Mouse (Mus musculus): ENCODE results near the gene Gm17334.

- TF ChIP-seq TBP (IDR thresholded peaks at IDR 0.05; ENCODE audit: low read depth, low read length) (no peak), UBTF (IDR thresholded peaks at IDR 0.05; ENCODE audit: borderline replicate concordance, insufficient read depth, low read depth, low read length) (no peak), POLR2A (IDR thresholded peaks at IDR 0.05; ENCODE audit: control insufficient read depth in 1 of 2, insufficient read depth in 1 of 2, low read depth in 1 of 2, low read length in 2 of 2, poor library complexity in 1 of 2) (no peak), EP300 (IDR thresholded peaks at IDR 0.05; ENCODE audit: low read depth in 1 of 2, low read length in 2 of 2) (no peak), CTCF (IDR thresholded peaks at IDR 0.05 in 2 of 3, conservative IDR thresholded peaks at IDR 0.05 in 1 of 3; ENCODE audit: control insufficient read depth in 1 of 3, insufficient read depth in 1 of 3, low read depth in 2 of 3, low read length in 3 of 3, poor library complexity in 1 of 3, severe bottlenecking in 1 of 3) (no peak), E2F4 (IDR thresholded peaks at IDR 0.05; ENCODE audit: borderline replicate concordance, low read depth, low read length) (no peak), TAL1 (IDR thresholded peaks at IDR 0.05; ENCODE audit: low read length) (no peak), MEF2A (IDR thresholded peaks at IDR 0.05; ENCODE audit: extremely low read depth, insufficient replicate concordance, low read depth, low read length, poor library complexity, severe bottlenecking) (no peak), USF1 (IDR thresholded peaks at IDR 0.05; ENCODE audit: low read depth, low read length) (no peak), BHLHE40 (IDR thresholded peaks at IDR 0.05; ENCODE audit: borderline replicate concordance, low read depth, low read length) (no peak), POLR2AphosphoS5 (IDR thresholded peaks at IDR 0.05; ENCODE audit: borderline replicate concordance, low read depth, low read length) (no peak), ZNF384 (IDR thresholded peaks at IDR 0.05; ENCODE audit: low read depth, low read length) (no peak), CHD2 (IDR thresholded peaks at IDR 0.05; ENCODE audit: low read length) (no peak), MAX (IDR thresholded peaks at IDR 0.05; ENCODE audit: low read length) (no peak)
Observed at GRCm38 (mm10) chr11:53811312-53811711, 38.3 kb upstream of the Gm17334 start.

All from MEL (cell line).